In the genomic region with DNA sequence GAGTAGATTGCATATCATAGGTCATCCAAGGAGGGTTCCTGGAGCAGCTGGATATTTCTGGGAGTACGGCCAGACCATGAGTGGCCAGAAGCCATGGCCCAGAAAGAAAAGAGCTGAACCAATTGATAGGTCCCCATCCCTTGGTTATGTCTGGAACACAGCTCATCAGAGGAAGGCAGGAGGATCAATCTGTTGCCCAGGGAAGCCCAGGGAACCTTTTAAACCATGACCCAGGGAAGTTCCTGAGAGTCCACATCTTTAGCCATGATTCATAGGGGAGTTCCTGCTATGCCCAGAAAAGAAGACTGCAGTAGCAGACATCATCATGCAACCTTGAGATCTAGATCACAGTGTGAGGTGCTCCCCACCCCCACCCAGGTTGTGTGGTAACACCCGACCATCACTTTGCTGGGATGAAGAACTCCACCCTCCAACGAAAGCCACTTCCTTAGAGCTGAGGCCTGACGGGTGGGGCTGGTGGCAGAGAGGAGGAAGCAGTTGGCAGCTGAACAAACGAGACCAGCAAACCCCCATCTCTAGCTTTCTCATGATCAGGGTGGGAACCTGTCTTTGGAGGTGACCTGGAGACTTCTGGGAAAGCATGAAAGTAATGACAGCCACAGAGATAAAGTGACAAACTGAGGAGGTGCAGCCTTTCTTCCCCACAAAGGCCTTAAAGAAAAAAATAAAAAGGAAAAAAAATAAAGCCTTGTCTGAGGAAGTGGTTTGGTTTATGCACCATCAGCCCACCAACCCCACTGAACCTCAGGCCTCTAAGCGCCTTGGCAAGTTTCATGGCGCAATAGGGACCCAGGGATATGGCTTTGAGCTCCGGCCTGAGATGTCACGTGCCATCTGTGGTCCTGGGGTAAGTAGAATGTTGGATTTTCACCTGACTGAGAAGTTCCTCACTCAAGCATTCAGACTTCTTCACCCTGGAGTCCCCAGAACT, we compare ENCODE assay signal across 8 mouse cellular contexts. TPM values are rescaled to one million over a fixed set of nuclear protein-coding genes. Genes with fewer than 3 reads are reported as not detected.
DNase-seq lines count a peak whose midpoint lies in the region; ATAC-seq and TF ChIP-seq lines count a peak whose summit lies in the region.

No protein-coding gene starts in this region.

- ATAC-seq in liver, embryonic 12.5 days, result no peak

- no peaks in the 10 kb centered on the region for H3K27me3 ChIP-seq in liver, adult 2 months (ENCODE audit: control insufficient read depth, insufficient read depth, low read length)
- no peaks in the 10 kb centered on the region for H3K27me3 ChIP-seq in liver, embryonic 12.5 days (replicated peaks)

- H3K4me1 ChIP-seq in liver, adult 2 months (ENCODE audit: control insufficient read depth, insufficient read depth, low read length), result no peaks in the 10 kb centered on the region
- H3K4me1 ChIP-seq in liver, embryonic 12.5 days, result peaks cover 7% of the 10 kb centered on the region; the same call in 1 of the 2 replicates

- 75% methylated on average over 9 of the region's 9 CpGs for WGBS in liver, adult 2 months
- WGBS in liver, embryonic 12.5 days (ENCODE audit: insufficient replicate concordance), result 24% methylated on average over 9 of the region's 9 CpGs

- intact Hi-C loops in heart, postnatal 14 days (cut with DNase I), result no loop called here
- intact Hi-C loops in left cerebral cortex, postnatal 25 days (cut with DNase I), result no loop called here

- no peaks in the 10 kb centered on the region for H3K36me3 ChIP-seq in liver, adult 2 months (ENCODE audit: control insufficient read depth, insufficient read depth, low read length)
- H3K36me3 ChIP-seq in liver, embryonic 12.5 days, result no peaks in the 10 kb centered on the region

- no peaks in the 10 kb centered on the region for H3K79me2 ChIP-seq in liver, adult 2 months (ENCODE audit: control insufficient read depth, insufficient read depth, low read length)

- DNase-seq in liver, adult 2 months (ENCODE audit: extremely low read depth, low read depth, low spot score), result peak; percentile 9
- DNase-seq in heart, postnatal 14 days, result peak; percentile 26 to 51
- peak; percentile 93 for DNase-seq in naive thymus-derived CD4-positive, alpha-beta T cell, adult 2 months (ENCODE audit: low read depth)
- no peak for DNase-seq in right cerebral cortex, postnatal 25 days
- no peak for DNase-seq in urinary bladder, postnatal 14 days (ENCODE audit: low spot score)
- DNase-seq in left cerebral cortex, postnatal 25 days (ENCODE audit: low spot score in 2 of 2), result no peak
- no peak for DNase-seq in kidney, adult 11 months

- H3K9ac ChIP-seq in liver, adult 2 months (ENCODE audit: low read depth, low read length), result no peak overlapping the region
- H3K9ac ChIP-seq in liver, embryonic 12.5 days, result no peak overlapping the region

- no peak for TF ChIP-seq POLR2A in liver, adult 2 months (IDR thresholded peaks at IDR 0.05; ENCODE audit: extremely low read depth, insufficient read depth, low read length)

- H3K4me3 ChIP-seq in liver, adult 2 months (ENCODE audit: insufficient read depth, low read depth, low read length), result no peak overlapping the region
- no peak overlapping the region for H3K4me3 ChIP-seq in liver, embryonic 12.5 days

- H3K9me3 ChIP-seq in liver, embryonic 12.5 days (replicated peaks), result no peaks in the 10 kb centered on the region

- no peak overlapping the region for H3K4me2 ChIP-seq in liver, embryonic 12.5 days

- no peak overlapping the region for H3K27ac ChIP-seq in liver, adult 2 months (replicated peaks; ENCODE audit: insufficient read depth, low read depth, low read length)
- H3K27ac ChIP-seq in liver, embryonic 12.5 days, result no peak overlapping the region

- TF ChIP-seq CTCF in liver, adult 2 months (IDR thresholded peaks at IDR 0.05; ENCODE audit: low read depth, low read length), result no peak

RNA-seq across cellular contexts. Expression of gene Arl4c, which starts 47.2 kb away (rescaled TPM):
- total RNA-seq in liver, adult 2 months (2014; rRNA removed), result 1.4 TPM in 2 replicates
- 0.71 and 0.86 TPM in 2 replicates for polyA plus RNA-seq in liver, adult 2 months (2012; rRNA removed)
- polyA plus RNA-seq in liver, embryonic 12.5 days (2016; fragmentation: Nextera tagmentation; extraction: Ambion mirVana), result 1.8 and 2.3 TPM in 2 replicates
- 1 to 10 TPM; 7.8 to 8.8 TPM for total RNA-seq in heart, postnatal 14 days (2021)
- 10 to 100 TPM; 32.7 to 34.7 TPM for total RNA-seq in left cerebral cortex, postnatal 25 days (2021)

Comparison
In these comparisons a context has a peak if more than half of its experiments do, and no peak if none do; other contexts are left out.
1. DNase-seq: peak in liver, adult 2 months (single experiment), heart, postnatal 14 days (2 of 2) and naive thymus-derived CD4-positive, alpha-beta T cell, adult 2 months (single experiment); none in right cerebral cortex, postnatal 25 days (single experiment), urinary bladder, postnatal 14 days (single experiment), left cerebral cortex, postnatal 25 days (0 of 2) and kidney, adult 11 months (single experiment).